Mouse (Mus musculus) heart, postnatal 0 days (tissue): ENCODE results near the gene Rchy1. TPM values are rescaled to one million over a fixed set of nuclear protein-coding genes. Genes with fewer than 3 reads are reported as not detected.

ENCODE experiments used
- ATAC-seq: fragments of 200-750 bp; cut with Nextera tagmentation; 2 replicates; pipeline ENCODE4 v1.8.0; 2017; ENCODE audit warnings: low read depth, moderate number of reproducible peaks, moderate library complexity; ENCODE audit not compliant: insufficient read depth
- DNase-seq: peaks from one replicate; pipeline ENCODE4 v3.0.0-alpha.2; 2016; ENCODE audit warnings: low spot score
- H3K27ac ChIP-seq: fragments of 300-500 bp; sonication (generic); 2 replicates; pipeline ENCODE4 v1.5.1; 2014; ENCODE audit warnings: low read depth, mild to moderate bottlenecking
- H3K27me3 ChIP-seq: fragments of 300-500 bp; sonication (generic); 2 replicates; pipeline ENCODE4 v1.6.1; 2014; ENCODE audit warnings: low read length, mixed read lengths; ENCODE audit not compliant: control insufficient read depth, insufficient read depth
- H3K36me3 ChIP-seq: fragments of 300-500 bp; sonication (generic); replicated peaks from 2 replicates; pipeline ENCODE4 v1.6.1; 2014; ENCODE audit warnings: low read length, mixed read lengths; ENCODE audit not compliant: control insufficient read depth, insufficient read depth
- H3K4me1 ChIP-seq: fragments of 300-500 bp; sonication (generic); 2 replicates; pipeline ENCODE4 v1.6.1; 2014; ENCODE audit warnings: antibody characterized with exemption; ENCODE audit not compliant: control insufficient read depth, insufficient read depth
- H3K4me2 ChIP-seq: fragments of 300-500 bp; sonication (generic); 2 replicates; pipeline ENCODE4 v1.6.1; 2014; ENCODE audit warnings: low read depth, mild to moderate bottlenecking, low read length, moderate library complexity
- H3K4me3 ChIP-seq: fragments of 300-500 bp; sonication (generic); 2 replicates; pipeline ENCODE4 v1.5.1; 2014; ENCODE audit warnings: low read depth, low read length
- H3K9ac ChIP-seq: fragments of 300-500 bp; sonication (generic); replicated peaks from 2 replicates; pipeline ENCODE4 v1.6.1; 2014; ENCODE audit warnings: low read depth, low read length, mixed read lengths
- H3K9me3 ChIP-seq: fragments of 300-500 bp; sonication (generic); replicated peaks from 2 replicates; pipeline ENCODE4 v1.6.1; 2016; ENCODE audit warnings: low read length; ENCODE audit not compliant: control insufficient read depth
- CTCF ChIP-seq: IDR thresholded peaks from 2 replicates; pipeline ENCODE4 v1.5.1; 2016; ENCODE audit warnings: antibody characterized with exemption, control low read depth, low read depth
- EP300 ChIP-seq: IDR thresholded peaks from 2 replicates; pipeline ENCODE4 v1.6.1; 2016; ENCODE audit warnings: antibody characterized with exemption, low read depth
- WGBS: fragments of 180-500 bp; shearing (Covaris S2); extraction: QIAGEN DNeasy Blood & Tissue Kit; methylation state at CpG from one replicate; pipeline ENCODE4 v1.1.7; 2014; 5-methylcytosine and 5-hydroxymethylcytosine counted together
- polyA plus RNA-seq: library from polyadenylated mRNA; unstranded; fragments of >200 nt; fragmentation: Nextera tagmentation; extraction: Ambion mirVana; gene quantifications from 2 replicates; pipeline ENCODE4 v1.2.1, GENCODE M21; 2015
- total RNA-seq: library from RNA; depleted of rRNA; stranded (reverse); fragments of >200 nt; gene quantifications from 2 replicates; pipeline ENCODE4 v1.2.3, GENCODE M21; 2014; ENCODE audit warnings: low replicate concordance

Rchy1 gene
- total and polyA plus RNA-seq, 2 experiments from 2014 or later = 20.4 to 65.8 TPM

DNA sequence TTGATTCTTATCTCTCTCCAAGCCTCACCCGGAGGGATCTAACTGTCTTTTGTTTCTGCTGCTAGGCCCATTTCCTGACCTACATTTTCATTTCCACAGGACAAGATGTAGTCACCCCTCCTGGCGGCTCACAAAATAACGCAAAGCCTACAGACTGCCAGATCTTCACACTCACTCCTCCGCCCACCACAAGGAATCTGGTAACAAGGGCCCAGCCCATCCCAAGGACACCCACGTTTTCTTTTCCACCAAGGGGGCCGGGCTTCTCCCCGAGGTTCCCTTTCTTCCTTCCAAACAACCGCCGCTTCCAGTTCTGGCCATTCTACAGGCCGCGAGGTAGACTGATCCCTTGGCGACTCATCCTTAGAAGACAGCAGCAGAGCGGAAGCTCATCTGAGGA lies 31.7 kb upstream of the Rchy1 start:
- no peak overlapping the region for H3K9ac ChIP-seq
- H3K4me1 ChIP-seq = no peaks in the 10 kb centered on the region
- H3K4me2 ChIP-seq = no peak overlapping the region
- no peaks in the 10 kb centered on the region for H3K27me3 ChIP-seq
- TF ChIP-seq EP300 (no peak), CTCF (no peak)
- H3K9me3 ChIP-seq = peaks cover 6% of the 10 kb centered on the region; the same call in 1 of the 2 replicates
- DNase-seq (no peak), ATAC-seq (no peak)
- 58% methylated on average over 13 of the region's 13 CpGs for WGBS
- H3K27ac ChIP-seq = no peak overlapping the region
- H3K36me3 ChIP-seq = no peaks in the 10 kb centered on the region
- no peak overlapping the region for H3K4me3 ChIP-seq

DNA sequence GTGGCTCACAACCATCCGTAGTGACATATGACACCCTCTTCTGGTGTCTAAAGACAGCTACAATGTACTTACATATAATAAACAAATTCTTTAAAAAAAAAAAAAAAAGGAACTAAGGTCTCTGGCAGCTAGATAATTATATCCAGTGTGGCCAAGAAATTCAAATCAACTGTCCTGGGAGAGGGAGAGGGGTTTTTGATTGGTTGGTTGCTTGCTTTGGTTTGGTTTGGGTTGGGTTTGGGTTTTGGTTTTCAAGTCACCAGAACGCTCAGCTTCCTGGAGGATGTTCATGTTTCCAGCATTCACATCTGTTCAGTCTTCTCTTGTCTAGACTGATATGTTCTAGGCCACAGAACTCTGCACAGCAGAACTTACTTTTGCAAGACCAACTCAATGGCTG lies 30.2 kb upstream of the Rchy1 start:
- Histone ChIP-seq H3K36me3 (no peaks in the 10 kb centered on the region), H3K4me2 (no peak overlapping the region), H3K9ac (no peak overlapping the region), H3K4me3 (no peak overlapping the region), H3K27me3 (no peaks in the 10 kb centered on the region), H3K4me1 (no peaks in the 10 kb centered on the region), H3K9me3 (no peaks in the 10 kb centered on the region), H3K27ac (no peak overlapping the region)
- TF ChIP-seq EP300 (no peak), CTCF (no peak)
- WGBS = 90% methylated on average over 2 of the region's 2 CpGs
- DNase-seq = no peak
- no peak for ATAC-seq

- WGBS = 64% methylated on average over 6 of the region's 6 CpGs
- Histone ChIP-seq H3K9me3 (no peaks in the 10 kb centered on the region), H3K36me3 (no peaks in the 10 kb centered on the region), H3K4me3 (no peak overlapping the region), H3K27me3 (no peaks in the 10 kb centered on the region), H3K9ac (no peak overlapping the region), H3K27ac (no peak overlapping the region), H3K4me2 (no peak overlapping the region), H3K4me1 (no peaks in the 10 kb centered on the region)
- DNase-seq (no peak), ATAC-seq (no peak)
- TF ChIP-seq EP300 = no peak
- no peak for TF ChIP-seq CTCF
Observed at GRCm38 (mm10) chr5:91991191-91991937, 28.5 kb upstream of the Rchy1 start.

DNA sequence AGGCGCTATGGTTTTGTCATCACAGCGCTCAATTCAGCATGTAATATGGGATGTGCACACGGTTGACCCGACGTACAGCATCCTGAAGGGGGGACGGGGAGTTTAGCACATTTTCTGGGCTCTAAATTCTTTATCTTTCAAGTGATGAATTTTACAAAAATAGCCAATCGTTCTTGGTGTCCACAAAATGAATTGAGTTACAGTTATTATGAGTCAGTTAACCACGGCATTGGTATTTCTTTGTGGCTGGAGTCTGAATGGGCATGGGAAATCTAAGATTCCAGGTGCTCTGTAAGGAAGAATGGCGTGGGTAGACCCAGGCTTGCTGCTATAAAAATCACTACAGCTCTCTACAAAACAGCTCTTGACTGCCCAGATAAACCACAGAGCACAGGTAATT lies 26.4 kb upstream of the Rchy1 start:
- H3K4me2 ChIP-seq = no peak overlapping the region
- H3K4me3 ChIP-seq = no peak overlapping the region
- ATAC-seq (no peak), DNase-seq (no peak)
- H3K36me3 ChIP-seq = no peaks in the 10 kb centered on the region
- H3K9me3 ChIP-seq = no peaks in the 10 kb centered on the region
- TF ChIP-seq EP300 (no peak), CTCF (no peak)
- no peak overlapping the region for H3K9ac ChIP-seq
- WGBS = 77% methylated on average over 9 of the region's 9 CpGs
- no peaks in the 10 kb centered on the region for H3K4me1 ChIP-seq
- no peaks in the 10 kb centered on the region for H3K27me3 ChIP-seq
- H3K27ac ChIP-seq = no peak overlapping the region

DNA sequence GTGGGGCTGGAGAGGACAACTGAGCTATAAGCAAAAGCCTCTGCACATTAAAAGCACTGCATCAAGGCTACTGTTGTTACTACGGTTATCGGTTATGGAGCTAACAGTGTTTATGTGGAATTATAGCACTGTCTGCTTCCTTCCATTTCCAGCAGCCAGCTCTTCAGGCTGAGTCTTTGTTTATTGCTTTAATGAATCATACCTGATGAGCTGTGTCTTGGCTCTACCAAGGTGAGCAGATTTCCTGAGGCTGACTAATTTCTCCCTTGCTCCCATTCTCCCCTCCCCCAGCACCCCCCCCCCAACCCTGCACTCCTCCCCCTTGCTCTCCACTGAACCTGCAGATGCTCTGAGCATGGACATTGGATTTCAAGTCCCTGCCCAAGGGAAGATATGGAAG lies 24.9 kb upstream of the Rchy1 start:
- Histone ChIP-seq H3K9me3 (no peaks in the 10 kb centered on the region), H3K27ac (no peak overlapping the region), H3K4me1 (no peaks in the 10 kb centered on the region), H3K9ac (no peak overlapping the region), H3K4me2 (no peak overlapping the region), H3K4me3 (no peak overlapping the region), H3K27me3 (no peaks in the 10 kb centered on the region), H3K36me3 (no peaks in the 10 kb centered on the region)
- TF ChIP-seq CTCF (no peak), EP300 (no peak)
- 78% methylated on average over 2 of the region's 2 CpGs for WGBS
- DNase-seq = no peak
- ATAC-seq = no peak

- H3K27ac ChIP-seq = no peak within 1 kb of the TSS
- TF ChIP-seq CTCF = no peak
- no peak for TF ChIP-seq EP300
- 73% methylated on average over 4 of the region's 4 CpGs for WGBS
- DNase-seq = no peak
- no peak within 1 kb of the TSS for H3K9ac ChIP-seq
- no peak for ATAC-seq
- no peaks in the 10 kb centered on the region for H3K36me3 ChIP-seq
- H3K4me2 ChIP-seq = no peak within 1 kb of the TSS
- no peaks in the 10 kb centered on the region for H3K4me1 ChIP-seq
- H3K4me3 ChIP-seq = no peak within 1 kb of the TSS
- H3K27me3 ChIP-seq = no peaks in the 10 kb centered on the region
- H3K9me3 ChIP-seq = no peaks in the 10 kb centered on the region
Observed at GRCm38 (mm10) chr5:91987236-91987635, 24.4 kb upstream of the Rchy1 start, which contains the start of gene Odaph. Gene Odaph, plus strand, starts transcription at chr5:91987475.
